Mouse (Mus musculus): Measurements from ENCODE around the gene Galnt2.

Galnt2 gene

DNA sequence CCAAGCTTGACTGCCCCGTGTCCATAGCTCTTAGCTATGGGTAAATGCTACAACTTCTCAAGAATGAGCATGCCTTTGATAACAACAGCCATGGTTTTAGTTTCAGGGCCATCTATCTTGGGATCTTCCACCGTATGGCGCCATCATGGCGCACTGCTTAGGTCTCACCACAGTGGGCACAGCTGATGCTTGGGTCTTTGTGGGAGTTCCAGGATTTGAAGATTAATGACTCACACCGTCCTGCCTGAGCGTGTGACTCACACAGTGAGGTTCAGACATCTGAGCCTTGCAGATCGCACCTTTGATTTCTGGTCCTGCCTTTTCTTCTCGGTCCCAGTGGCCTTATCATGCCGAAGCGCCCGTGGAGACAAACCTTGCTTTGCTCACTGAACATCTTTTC, 39.7 kb downstream of the Galnt2 start:
- no peak for DNase-seq (ENCODE audit: low read depth, low spot score)

DNA sequence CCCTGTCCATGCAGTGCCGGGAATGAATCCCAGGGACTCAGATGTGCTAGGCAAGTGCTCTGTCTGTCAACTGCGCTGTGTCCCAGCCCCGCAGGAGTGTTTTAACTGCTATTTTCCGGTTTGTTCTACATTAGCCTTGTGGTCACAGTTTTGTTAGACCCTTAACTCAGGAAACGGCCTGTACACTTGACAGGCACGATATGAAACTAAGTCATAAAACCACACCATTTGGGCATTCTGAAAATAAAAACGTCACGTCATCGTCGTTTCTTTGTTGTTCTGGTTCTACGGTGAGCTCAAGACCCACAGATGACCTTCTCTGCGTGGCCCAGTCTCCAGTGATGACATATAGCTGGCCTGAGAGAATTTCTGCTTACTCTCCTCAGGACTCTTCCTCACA, 40.3 kb downstream of the Galnt2 start:
- no peak for DNase-seq (ENCODE audit: low read depth, low spot score)

DNA sequence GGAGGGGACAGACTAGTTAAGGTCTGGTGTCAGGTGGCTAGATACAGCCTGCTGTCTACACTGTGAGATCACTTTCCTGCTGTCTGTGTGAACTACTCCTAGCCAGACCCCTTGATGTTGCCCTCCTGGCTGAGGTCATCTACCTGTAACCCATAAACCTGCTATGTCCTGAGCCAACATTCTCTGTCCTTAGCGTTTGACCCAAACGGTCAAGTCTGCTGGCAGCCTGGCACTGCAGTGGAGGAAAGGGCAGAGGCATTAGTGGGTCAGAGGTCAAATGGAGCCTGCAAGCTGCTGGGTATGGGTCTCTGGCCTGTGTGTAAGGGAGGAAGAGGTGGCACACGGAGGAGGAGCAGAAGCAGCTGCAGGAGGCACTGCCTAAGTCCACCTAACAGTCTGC, 41.6 kb downstream of the Galnt2 start:
- DNase-seq (ENCODE audit: low read depth, low spot score): no peak

- no peak for DNase-seq (ENCODE audit: low read depth, low spot score)
Observed at GRCm38 (mm10) chr8:124273606-124274218, 42.5 kb downstream of the Galnt2 start.

- no peak for DNase-seq (ENCODE audit: low read depth, low spot score)
Observed at GRCm38 (mm10) chr8:124274441-124275120, 43.4 kb downstream of the Galnt2 start.

DNA sequence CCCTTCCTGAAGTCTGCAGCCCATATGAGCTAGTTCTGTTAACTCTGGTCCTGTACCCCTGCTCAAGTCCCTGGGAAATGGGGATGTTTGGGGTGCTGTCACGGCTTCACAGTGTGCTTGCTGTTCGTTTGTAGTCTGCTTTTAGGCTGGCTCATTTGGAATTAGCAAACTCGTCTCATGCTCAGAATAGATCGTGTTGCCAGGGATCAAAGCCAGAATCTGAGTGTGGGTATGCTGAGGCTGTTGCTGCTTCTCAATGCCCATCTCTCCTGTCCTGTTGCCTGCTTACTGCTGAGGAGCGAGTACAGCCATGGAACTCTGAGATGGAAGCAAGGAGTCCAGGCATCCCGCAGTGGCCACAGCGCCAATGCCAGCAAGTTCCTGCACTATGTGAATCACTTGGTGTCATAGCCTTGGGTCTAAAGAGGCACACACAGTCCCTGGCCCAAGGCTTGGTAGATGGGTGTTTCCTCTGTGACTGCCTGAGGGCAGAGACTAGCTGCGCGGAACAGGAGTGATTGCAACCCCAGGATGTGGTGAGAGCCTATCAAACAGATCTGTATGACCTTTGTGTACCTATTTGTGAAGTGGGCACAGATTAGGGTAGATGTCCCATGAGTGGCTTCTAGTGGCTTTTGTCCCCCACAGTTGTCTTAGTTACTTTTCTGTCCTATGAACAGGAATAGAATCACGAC, 44.3 kb downstream of the Galnt2 start:
- no peak for DNase-seq (ENCODE audit: low read depth, low spot score)

DNA sequence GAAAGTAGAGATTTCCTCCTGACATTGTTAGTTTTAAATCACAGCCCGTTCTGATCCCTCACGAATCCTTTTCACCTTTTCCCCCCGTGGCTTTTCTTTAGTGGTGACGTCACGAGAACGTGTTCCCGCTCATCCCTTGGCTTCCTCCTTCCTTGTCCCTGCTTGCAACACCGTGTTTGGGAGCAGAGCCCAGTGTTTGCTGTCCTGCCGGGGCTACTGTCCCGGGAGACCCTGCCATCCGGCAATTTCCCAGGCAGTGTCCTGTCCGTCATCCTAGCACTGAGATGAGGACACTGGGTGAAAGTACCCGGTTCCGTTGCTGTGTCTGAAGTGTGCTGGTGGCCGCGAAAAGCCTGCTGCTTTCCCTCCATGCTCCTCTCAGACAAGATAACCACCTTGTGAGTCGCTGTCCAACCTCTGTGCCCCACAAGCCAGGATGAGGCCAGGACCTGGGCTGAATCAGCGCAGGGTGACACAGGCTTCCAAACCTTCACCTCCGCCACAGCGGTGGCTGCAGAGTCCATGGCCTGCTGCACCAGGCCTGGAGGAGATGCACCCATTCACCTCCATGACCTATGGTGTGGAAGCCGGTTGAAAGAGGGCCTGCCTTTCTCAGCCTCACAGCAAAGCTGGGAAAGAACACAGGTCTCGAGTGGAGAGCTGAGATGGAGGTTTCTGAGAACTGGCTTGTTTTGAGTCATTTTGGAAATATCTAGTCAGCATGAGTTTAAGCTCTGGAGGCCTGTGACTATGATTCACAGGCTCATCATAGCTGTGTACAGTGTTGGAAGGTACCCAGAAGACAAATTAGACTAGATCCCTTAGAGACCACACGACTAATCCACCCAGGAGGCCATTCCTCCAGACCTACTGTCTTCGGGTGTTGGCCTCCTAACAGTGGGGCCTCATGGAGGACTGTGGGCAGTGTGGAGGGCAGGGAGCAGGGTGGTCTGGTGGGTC, 47.0 kb downstream of the Galnt2 start:
- no peak for DNase-seq (ENCODE audit: low read depth, low spot score)

- no peak for DNase-seq (ENCODE audit: low read depth, low spot score)
Observed at GRCm38 (mm10) chr8:124278956-124279689, 47.9 kb downstream of the Galnt2 start.

DNA sequence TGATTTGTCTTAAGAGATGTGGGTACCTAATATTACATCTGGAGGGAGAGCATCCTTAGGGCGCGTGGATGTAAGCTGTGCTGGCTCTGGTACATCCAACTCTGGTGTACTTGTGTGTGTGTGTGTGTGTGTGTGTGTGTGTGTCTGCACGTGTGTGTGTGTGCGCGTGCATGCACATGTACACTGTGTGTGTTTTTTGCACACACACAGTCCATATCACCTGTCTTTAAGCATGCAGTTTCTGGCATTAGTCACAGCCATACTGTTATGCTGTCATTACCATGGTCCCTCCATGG, 48.4 kb downstream of the Galnt2 start:
- DNase-seq (ENCODE audit: low read depth, low spot score): no peak

- DNase-seq (ENCODE audit: low read depth, low spot score): no peak
Observed at GRCm38 (mm10) chr8:124281700-124282541, 50.7 kb downstream of the Galnt2 start.

GRCm38 (mm10) chr8:124282878-124283630, 51.9 kb downstream of the Galnt2 start:
- no peak for DNase-seq (ENCODE audit: low read depth, low spot score)

- DNase-seq (ENCODE audit: low read depth, low spot score): no peak
Observed at GRCm38 (mm10) chr8:124283644-124284332, 52.6 kb downstream of the Galnt2 start.

DNA sequence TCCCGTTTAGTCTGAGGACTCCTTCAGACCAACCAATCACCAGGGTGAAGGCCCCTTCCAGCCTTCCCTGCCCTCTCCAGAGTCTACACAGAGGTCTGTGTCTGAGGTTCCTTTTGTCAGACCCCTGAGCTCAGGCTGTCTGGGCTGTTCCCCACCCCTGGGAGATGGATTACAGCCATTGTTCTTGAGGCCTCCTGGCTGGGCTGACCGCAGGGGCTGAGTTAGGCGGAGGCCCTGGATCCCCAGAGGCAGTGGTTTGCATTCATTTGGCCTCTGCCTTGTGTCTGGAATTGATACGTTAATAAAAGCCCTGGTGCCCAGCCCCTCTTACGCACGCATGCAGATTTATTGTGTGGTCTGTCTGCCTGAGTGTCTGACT, 53.1 kb downstream of the Galnt2 start:
- no peak for DNase-seq (ENCODE audit: low read depth, low spot score)

DNA sequence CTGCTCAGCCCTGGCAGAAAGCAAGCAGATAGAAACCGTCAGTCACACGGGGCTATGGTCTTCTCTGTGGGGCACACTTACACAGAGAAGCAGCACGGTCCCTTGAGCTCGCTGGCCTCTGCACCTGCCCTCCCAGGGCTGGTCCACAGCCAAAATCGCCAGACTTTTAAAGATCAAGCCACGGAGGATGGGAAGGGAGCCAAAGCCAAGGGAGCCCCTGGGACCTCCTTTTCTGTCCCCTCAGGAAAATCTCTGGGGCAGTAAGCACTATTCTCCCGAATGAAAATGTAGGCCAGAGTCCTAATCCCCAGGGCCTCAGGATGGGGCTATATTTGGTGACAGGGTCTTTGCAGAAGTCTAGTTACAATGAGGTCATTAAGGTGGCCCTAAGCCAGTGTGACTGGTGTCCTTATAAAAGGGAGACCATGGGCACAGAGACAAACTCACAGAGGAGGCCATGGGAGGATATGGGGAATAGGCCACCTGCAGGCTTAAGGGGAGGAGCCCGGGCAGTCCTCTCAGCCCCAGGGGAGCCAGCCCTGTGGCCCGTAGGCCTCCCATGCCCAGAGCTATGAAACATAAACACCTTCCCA, 53.9 kb downstream of the Galnt2 start:
- DNase-seq (ENCODE audit: low read depth, low spot score): no peak

- DNase-seq (ENCODE audit: low read depth, low spot score): no peak
Observed at GRCm38 (mm10) chr8:124286461-124287124, 55.4 kb downstream of the Galnt2 start.

DNA sequence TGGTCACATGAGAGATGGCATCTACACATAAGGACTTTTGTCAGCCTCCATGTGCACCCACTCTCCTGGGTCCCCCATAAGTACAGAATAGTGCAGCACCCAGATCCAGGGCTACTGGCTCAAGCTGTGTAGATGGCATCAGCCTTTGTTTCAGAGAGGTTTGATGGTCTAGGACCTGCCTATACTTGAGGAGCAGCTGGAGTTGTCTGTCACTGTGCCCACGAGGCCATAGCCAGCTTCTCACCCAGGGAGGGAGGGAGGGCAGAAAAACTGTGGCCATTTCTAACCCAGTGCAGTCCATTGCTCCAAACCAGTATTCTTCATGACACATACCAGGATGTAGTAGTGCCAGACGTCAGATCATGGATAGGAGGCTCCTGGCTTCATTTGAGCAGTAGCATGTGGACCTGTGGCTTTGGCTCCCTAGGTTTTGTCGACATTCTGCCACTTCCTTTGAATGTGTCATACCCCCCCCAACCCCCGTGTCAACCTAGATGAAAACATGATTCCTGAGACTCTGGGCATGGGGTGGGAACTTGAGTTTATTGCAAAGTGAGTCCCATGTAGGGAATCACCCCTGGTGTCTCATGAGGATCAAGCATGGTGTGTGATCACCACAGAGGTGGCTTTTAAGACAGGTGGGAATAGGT, 57.1 kb downstream of the Galnt2 start:
- DNase-seq (ENCODE audit: low read depth, low spot score): no peak

DNA sequence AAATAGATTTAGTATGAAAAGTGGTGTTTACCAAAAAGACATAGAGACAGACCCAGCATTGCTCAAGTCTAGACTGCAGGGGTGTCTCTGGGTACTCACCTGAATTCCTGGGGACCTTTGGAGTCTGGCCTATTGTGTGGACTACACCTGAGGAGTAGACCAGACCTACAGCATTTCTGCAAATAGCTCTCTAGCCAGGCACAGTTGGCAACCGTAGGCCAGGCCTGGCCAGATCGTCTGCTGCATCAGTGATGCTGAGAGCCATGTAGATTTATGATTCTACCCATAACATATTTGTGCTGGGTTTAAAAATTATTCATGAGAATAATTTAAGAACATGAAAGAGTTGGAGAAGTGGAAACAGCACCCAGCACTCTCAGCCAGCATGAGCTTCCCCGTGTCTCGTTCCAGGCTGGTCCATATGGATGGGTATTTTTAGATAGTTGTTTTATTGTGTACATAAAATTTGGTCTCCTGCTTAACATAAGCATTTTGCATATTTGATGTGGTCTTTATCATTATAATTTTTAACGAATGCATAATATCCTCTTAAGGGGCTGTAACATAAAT, 58.4 kb downstream of the Galnt2 start:
- no peak for DNase-seq (ENCODE audit: low read depth, low spot score)

Data from retina, adult 2 months (tissue).